In the genomic region with DNA sequence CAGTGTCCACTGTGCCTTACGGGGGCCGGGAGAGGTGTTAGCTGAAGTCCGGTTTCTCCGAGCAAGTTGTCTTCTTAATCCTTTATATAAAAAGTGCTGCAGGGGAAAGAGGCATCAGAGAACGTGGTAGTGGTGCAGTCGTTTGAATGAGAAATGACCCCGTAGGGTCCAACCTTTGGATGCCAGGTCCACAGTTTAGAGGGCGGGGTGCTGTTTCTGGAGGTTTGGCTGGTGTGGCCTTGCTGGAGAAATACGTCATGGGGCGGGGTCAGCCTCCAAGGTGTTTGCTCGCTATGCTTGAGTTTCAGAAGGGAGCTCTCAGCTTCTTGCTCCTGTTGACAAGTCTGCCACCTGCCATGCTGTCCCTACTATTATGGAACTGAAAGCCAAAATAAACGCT, we compare ENCODE assay signal across 8 mouse cellular contexts. TPM values are rescaled to one million over a fixed set of nuclear protein-coding genes. Genes with fewer than 3 reads are reported as not detected.
DNase-seq lines count a peak whose midpoint lies in the region; ATAC-seq and TF ChIP-seq lines count a peak whose summit lies in the region.

No protein-coding gene starts in this region.

- H3K4me3 ChIP-seq in embryonic facial prominence, embryonic 10.5 days, result peak overlapping the region; percentile 75
- H3K4me3 ChIP-seq in heart, embryonic 11.5 days (ENCODE audit: low read depth, low read length), result peak overlapping the region; percentile 66
- H3K4me3 ChIP-seq in kidney, embryonic 14.5 days (ENCODE audit: low read length), result peak overlapping the region; percentile 63
- H3K4me3 ChIP-seq in liver, postnatal 0 days (ENCODE audit: low read depth, low read length), result peak overlapping the region; percentile 56

- no peaks in the 10 kb centered on the region for H3K27me3 ChIP-seq in embryonic facial prominence, embryonic 10.5 days (replicated peaks; ENCODE audit: low read depth, poor library complexity, severe bottlenecking)
- H3K27me3 ChIP-seq in heart, embryonic 11.5 days (ENCODE audit: control insufficient read depth, insufficient read depth, low read length), result no peaks in the 10 kb centered on the region
- H3K27me3 ChIP-seq in kidney, embryonic 14.5 days (ENCODE audit: control insufficient read depth, insufficient read depth, low read length), result no peaks in the 10 kb centered on the region
- H3K27me3 ChIP-seq in liver, postnatal 0 days (ENCODE audit: insufficient read depth, low read length), result no peaks in the 10 kb centered on the region

- H3K27ac ChIP-seq in embryonic facial prominence, embryonic 10.5 days (replicated peaks), result peak overlapping the region; percentile 83
- H3K27ac ChIP-seq in heart, embryonic 11.5 days (ENCODE audit: low read depth, low read length), result peak overlapping the region; percentile 65
- peak overlapping the region; percentile 75; the same call in 1 of the 2 replicates for H3K27ac ChIP-seq in kidney, embryonic 14.5 days (ENCODE audit: low read depth, low read length)
- H3K27ac ChIP-seq in liver, postnatal 0 days (ENCODE audit: low read depth), result peak overlapping the region; percentile 87

- H3K9me3 ChIP-seq in embryonic facial prominence, embryonic 10.5 days, result peaks cover 21% of the 10 kb centered on the region
- peaks cover 8% of the 10 kb centered on the region; the same call in 1 of the 2 replicates for H3K9me3 ChIP-seq in heart, embryonic 11.5 days (replicated peaks; ENCODE audit: control insufficient read depth, low read length)
- peaks cover 17% of the 10 kb centered on the region for H3K9me3 ChIP-seq in kidney, embryonic 14.5 days (ENCODE audit: control insufficient read depth, low read length)
- peaks cover 11% of the 10 kb centered on the region for H3K9me3 ChIP-seq in liver, postnatal 0 days (ENCODE audit: low read length)

- no peak for TF ChIP-seq CTCF in liver, postnatal 0 days (IDR thresholded peaks at IDR 0.05; ENCODE audit: low read depth)

- DNase-seq in B cell, adult 2 months, result peak; percentile 21 to 32
- DNase-seq in ZHBTc4 (ENCODE audit: low read depth, low spot score), result peak; percentile 86
- DNase-seq in embryonic facial prominence, embryonic 10.5 days (ENCODE audit: low spot score), result peak; percentile 46
- peak; percentile 76 for DNase-seq in liver, postnatal 0 days
- peak; percentile 31 for DNase-seq in ovary, adult 18-20 months (ENCODE audit: low spot score)
- no peak for DNase-seq in thymus, adult 18-20 months

- no peak for TF ChIP-seq EP300 in liver, postnatal 0 days (IDR thresholded peaks at IDR 0.05; ENCODE audit: low read depth)

- H3K4me2 ChIP-seq in heart, embryonic 11.5 days, result peak overlapping the region; percentile 80
- H3K4me2 ChIP-seq in kidney, embryonic 14.5 days (replicated peaks; ENCODE audit: low read depth, low read length), result peak overlapping the region; percentile 72
- H3K4me2 ChIP-seq in liver, postnatal 0 days (ENCODE audit: low read depth, low read length), result peak overlapping the region; percentile 79

- H3K4me1 ChIP-seq in embryonic facial prominence, embryonic 10.5 days, result peaks cover 8% of the 10 kb centered on the region
- H3K4me1 ChIP-seq in heart, embryonic 11.5 days (ENCODE audit: control insufficient read depth, insufficient read depth, low read length), result no peaks in the 10 kb centered on the region; the same call in 1 of the 2 replicates
- no peaks in the 10 kb centered on the region for H3K4me1 ChIP-seq in kidney, embryonic 14.5 days (ENCODE audit: control insufficient read depth, insufficient read depth, low read length)
- peaks cover 4% of the 10 kb centered on the region; the same call in 1 of the 2 replicates for H3K4me1 ChIP-seq in liver, postnatal 0 days (ENCODE audit: insufficient read depth)

- 0 out of 2 replicates have a peak, but pooled peaks have one; percentile 32 for ATAC-seq in heart, embryonic 11.5 days (replicated peaks; ENCODE audit: insufficient number of reproducible peaks, low FRiP score, low TSS enrichment)
- ATAC-seq in kidney, embryonic 14.5 days (ENCODE audit: low FRiP score, low TSS enrichment), result peak; percentile 33; the same call in 1 of the 2 replicates
- ATAC-seq in liver, postnatal 0 days, result peak; percentile 60

- H3K9ac ChIP-seq in heart, embryonic 11.5 days (ENCODE audit: low read depth, low read length), result peak overlapping the region; percentile 83
- peak overlapping the region; percentile 75 for H3K9ac ChIP-seq in kidney, embryonic 14.5 days (ENCODE audit: low read depth, low read length)
- peak overlapping the region; percentile 76 for H3K9ac ChIP-seq in liver, postnatal 0 days (replicated peaks)

- peaks cover 21% of the 10 kb centered on the region for H3K36me3 ChIP-seq in embryonic facial prominence, embryonic 10.5 days (replicated peaks)
- H3K36me3 ChIP-seq in heart, embryonic 11.5 days (ENCODE audit: control insufficient read depth, insufficient read depth, low read length), result peaks cover 7% of the 10 kb centered on the region
- peaks cover 7% of the 10 kb centered on the region; the same call in 1 of the 2 replicates for H3K36me3 ChIP-seq in kidney, embryonic 14.5 days (ENCODE audit: control insufficient read depth, insufficient read depth, low read length)
- H3K36me3 ChIP-seq in liver, postnatal 0 days (replicated peaks; ENCODE audit: insufficient read depth, low read length), result peaks cover 1% of the 10 kb centered on the region; the same call in 1 of the 2 replicates

- 13% methylated on average over 12 of the region's 12 CpGs for WGBS in embryonic facial prominence, embryonic 10.5 days
- WGBS in heart, embryonic 11.5 days (ENCODE audit: insufficient replicate concordance), result 19% methylated on average over 12 of the region's 12 CpGs
- 10% methylated on average over 12 of the region's 12 CpGs for WGBS in kidney, embryonic 14.5 days
- WGBS in liver, postnatal 0 days (ENCODE audit: insufficient replicate concordance), result 15% methylated on average over 12 of the region's 12 CpGs

RNA-seq across cellular contexts. Expression of gene Zfp112, which starts 0.9 kb away (rescaled TPM):
- polyA plus RNA-seq in embryonic facial prominence, embryonic 10.5 days (2016; fragmentation: Nextera tagmentation; extraction: Ambion mirVana), result 3.2 and 4.7 TPM in 2 replicates
- 3.2 and 3.8 TPM in 2 replicates for polyA plus RNA-seq in heart, embryonic 11.5 days (2014; fragmentation: Nextera tagmentation; extraction: Ambion mirVana)
- 4.0 and 5.3 TPM in 2 replicates for polyA plus RNA-seq in kidney, embryonic 14.5 days (2014; fragmentation: Nextera tagmentation; extraction: Ambion mirVana)
- polyA plus RNA-seq in liver, postnatal 0 days (2015; fragmentation: Nextera tagmentation; extraction: Ambion mirVana), result 0.76 and 0.86 TPM in 2 replicates

RNA-seq across cellular contexts. Expression of gene Zfp235, which starts 21.0 kb away (rescaled TPM):
- polyA plus RNA-seq in embryonic facial prominence, embryonic 10.5 days (2016; fragmentation: Nextera tagmentation; extraction: Ambion mirVana), result 15.3 and 15.7 TPM in 2 replicates
- 7.7 and 10.6 TPM in 2 replicates for polyA plus RNA-seq in heart, embryonic 11.5 days (2014; fragmentation: Nextera tagmentation; extraction: Ambion mirVana)
- polyA plus RNA-seq in kidney, embryonic 14.5 days (2014; fragmentation: Nextera tagmentation; extraction: Ambion mirVana), result 14.8 and 16.8 TPM in 2 replicates
- 2.8 and 3.3 TPM in 2 replicates for polyA plus RNA-seq in liver, postnatal 0 days (2015; fragmentation: Nextera tagmentation; extraction: Ambion mirVana)

RNA-seq across cellular contexts. Expression of gene Zfp180, which starts 31.3 kb away (rescaled TPM):
- polyA plus RNA-seq in embryonic facial prominence, embryonic 10.5 days (2016; fragmentation: Nextera tagmentation; extraction: Ambion mirVana), result 28.9 and 30.0 TPM in 2 replicates
- 14.2 and 19.9 TPM in 2 replicates for polyA plus RNA-seq in heart, embryonic 11.5 days (2014; fragmentation: Nextera tagmentation; extraction: Ambion mirVana)
- 17.1 and 24.5 TPM in 2 replicates for polyA plus RNA-seq in kidney, embryonic 14.5 days (2014; fragmentation: Nextera tagmentation; extraction: Ambion mirVana)
- polyA plus RNA-seq in liver, postnatal 0 days (2015; fragmentation: Nextera tagmentation; extraction: Ambion mirVana), result 3.2 and 4.0 TPM in 2 replicates

RNA-seq across cellular contexts. Expression of gene Vmn1r183, which starts 59.9 kb away (rescaled TPM):
- not detected in 2 replicates for polyA plus RNA-seq in embryonic facial prominence, embryonic 10.5 days (2016; fragmentation: Nextera tagmentation; extraction: Ambion mirVana)
- not detected in 2 replicates for polyA plus RNA-seq in heart, embryonic 11.5 days (2014; fragmentation: Nextera tagmentation; extraction: Ambion mirVana)
- polyA plus RNA-seq in kidney, embryonic 14.5 days (2014; fragmentation: Nextera tagmentation; extraction: Ambion mirVana), result not detected in 2 replicates
- polyA plus RNA-seq in liver, postnatal 0 days (2015; fragmentation: Nextera tagmentation; extraction: Ambion mirVana), result not detected in 2 replicates

Comparison
In these comparisons a context has a peak if more than half of its experiments do, and no peak if none do; other contexts are left out.
1. DNase-seq: peak in B cell, adult 2 months (2 of 2), ZHBTc4 (single experiment), embryonic facial prominence, embryonic 10.5 days (single experiment), liver, postnatal 0 days (single experiment) and ovary, adult 18-20 months (single experiment); none in thymus, adult 18-20 months (0 of 2).
2. Peak in every context shown above with its lines, with median percentiles within 50 percentile points of each other: H3K27ac ChIP-seq, H3K4me3 ChIP-seq, ATAC-seq, H3K4me2 ChIP-seq and H3K9ac ChIP-seq.